Mouse (Mus musculus): ENCODE measurements around the gene Sufu. TPM values are rescaled to one million over a fixed set of nuclear protein-coding genes. Genes with fewer than 3 reads are reported as not detected.
A peak's percentile ranks its signal among the peaks of the same experiment; 100 is the strongest.

Sufu gene
- total RNA-seq, 2 experiments from 2014 or later: 17.9 to 20.3 TPM

GRCm38 (mm10) chr19:46459889-46460288 lies 63.2 kb downstream of the Sufu start:
- peak in 1 of 2 experiments; percentile 25 for DNase-seq (ENCODE audit: low spot score in 2 of 2)

GRCm38 (mm10) chr19:46462574-46462973 lies 65.9 kb downstream of the Sufu start:
- DNase-seq (ENCODE audit: low spot score in 2 of 2): no peak

GRCm38 (mm10) chr19:46463446-46463845 lies 66.8 kb downstream of the Sufu start:
- no peak for DNase-seq (ENCODE audit: low spot score in 2 of 2)

- DNase-seq (ENCODE audit: low spot score in 2 of 2): no peak
Observed at GRCm38 (mm10) chr19:46466160-46466559, 69.5 kb downstream of the Sufu start.

- no peak for DNase-seq (ENCODE audit: low spot score in 2 of 2)
Observed at GRCm38 (mm10) chr19:46467051-46467503, 70.4 kb downstream of the Sufu start.

GRCm38 (mm10) chr19:46470364-46471240 lies 73.9 kb downstream of the Sufu start:
- no peak for DNase-seq (ENCODE audit: low spot score in 2 of 2)

- DNase-seq (ENCODE audit: low spot score in 2 of 2): no peak
Observed at GRCm38 (mm10) chr19:46471324-46472093, 74.8 kb downstream of the Sufu start.

- no peak for DNase-seq (ENCODE audit: low spot score in 2 of 2)
Observed at GRCm38 (mm10) chr19:46477432-46477845, 80.7 kb downstream of the Sufu start.

GRCm38 (mm10) chr19:46478242-46478641 lies 81.5 kb downstream of the Sufu start:
- no peak for DNase-seq (ENCODE audit: low spot score in 2 of 2)

- DNase-seq (ENCODE audit: low spot score in 2 of 2): peak in 1 of 2 experiments; percentile 39
Observed at GRCm38 (mm10) chr19:46478826-46479225, 82.1 kb downstream of the Sufu start.

- no peak for DNase-seq (ENCODE audit: low spot score in 2 of 2)
Observed at GRCm38 (mm10) chr19:46479306-46480075, 82.8 kb downstream of the Sufu start.

- DNase-seq (ENCODE audit: low spot score in 2 of 2): no peak
Observed at GRCm38 (mm10) chr19:46480624-46481345, 84.1 kb downstream of the Sufu start.

- DNase-seq (ENCODE audit: low spot score in 2 of 2): no peak
Observed at GRCm38 (mm10) chr19:46481352-46481751, 84.7 kb downstream of the Sufu start.

- no peak for DNase-seq (ENCODE audit: low spot score in 2 of 2)
Observed at GRCm38 (mm10) chr19:46481756-46482155, 85.1 kb downstream of the Sufu start.

GRCm38 (mm10) chr19:46482896-46483516 lies 86.3 kb downstream of the Sufu start:
- no peak for DNase-seq (ENCODE audit: low spot score in 2 of 2)

- no peak for DNase-seq (ENCODE audit: low spot score in 2 of 2)
Observed at GRCm38 (mm10) chr19:46483701-46484328, 87.1 kb downstream of the Sufu start.

- DNase-seq (ENCODE audit: low spot score in 2 of 2): peak; percentile 76 to 77
Observed at GRCm38 (mm10) chr19:46484518-46484917, 87.8 kb downstream of the Sufu start.

- no peak for DNase-seq (ENCODE audit: low spot score in 2 of 2)
Observed at GRCm38 (mm10) chr19:46485847-46486246, 89.2 kb downstream of the Sufu start.

GRCm38 (mm10) chr19:46486709-46487108 lies 90.0 kb downstream of the Sufu start:
- no peak for DNase-seq (ENCODE audit: low spot score in 2 of 2)

GRCm38 (mm10) chr19:46489448-46489847 lies 92.8 kb downstream of the Sufu start:
- no peak for DNase-seq (ENCODE audit: low spot score in 2 of 2)
